Mouse (Mus musculus) neutrophil, adult 5-6 weeks (primary cell): ENCODE data around the gene Itgb6. TPM values are rescaled to one million over a fixed set of nuclear protein-coding genes. Genes with fewer than 3 reads are reported as not detected.

Experiments used
- ATAC-seq: fragments of 151-379, 151-347 bp; 2 replicates; pipeline ENCODE4 v1.8.0; 2017; ENCODE audit warnings: mild to moderate bottlenecking, moderate TSS enrichment; ENCODE audit not compliant: insufficient number of reproducible peaks, poor library complexity, low FRiP score, severe bottlenecking; ENCODE audit errors: extremely low read depth
- total RNA-seq: library from RNA; stranded (forward); fragments of 200-1000 nt; gene quantifications from 2 replicates; pipeline ENCODE4 v1.2.3, GENCODE M21; 2017

The Itgb6 gene
- total RNA-seq, 1 experiment from 2014 or later: not detected

GRCm38 (mm10) chr2:60636910-60637761 is 85.3 kb downstream of the Itgb6 start:
- no peak for ATAC-seq

- no peak for ATAC-seq
Observed at GRCm38 (mm10) chr2:60636481-60636880, 86.0 kb downstream of the Itgb6 start.

DNA sequence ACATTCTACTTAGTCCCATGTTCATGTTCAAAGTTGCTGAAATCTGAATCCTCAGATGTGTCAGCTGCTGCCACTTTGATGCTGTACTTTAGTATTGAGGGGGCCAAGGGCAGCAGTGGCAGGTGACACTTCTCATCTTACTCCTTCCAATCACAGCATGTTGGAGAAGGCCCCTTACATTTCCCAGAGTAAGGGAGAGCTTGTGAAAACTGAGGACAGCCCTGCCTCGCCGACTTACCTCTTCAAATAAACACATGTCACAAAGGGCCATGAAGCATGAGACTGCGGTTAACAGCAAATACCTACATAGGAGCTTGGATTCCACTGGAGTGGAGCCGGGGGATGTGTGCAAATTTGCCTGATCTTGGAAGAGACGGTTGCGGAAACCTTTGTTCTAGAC is 86.4 kb downstream of the Itgb6 start:
- ATAC-seq: no peak

DNA sequence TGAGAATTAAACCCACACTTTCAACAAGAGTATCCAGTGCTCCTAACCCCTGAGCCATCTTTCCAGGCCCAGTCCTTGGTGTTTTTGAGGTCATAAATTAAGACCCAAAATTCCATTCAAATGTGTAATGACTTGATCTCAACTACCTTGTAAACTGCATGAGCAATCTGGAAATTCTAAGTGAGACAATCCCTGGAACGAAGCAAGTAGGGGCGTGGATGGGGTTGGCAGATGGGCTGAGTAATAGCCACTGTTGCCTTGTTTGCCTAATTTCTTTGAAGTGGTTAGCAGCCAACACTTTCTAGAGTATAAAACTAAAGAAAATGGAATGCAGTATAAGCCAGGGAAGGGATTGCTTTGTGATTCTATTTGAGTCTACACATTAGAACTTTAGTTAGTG is 89.7 kb downstream of the Itgb6 start:
- ATAC-seq: no peak

- ATAC-seq: no peak
Observed at GRCm38 (mm10) chr2:60630304-60630703, 92.1 kb downstream of the Itgb6 start.

DNA sequence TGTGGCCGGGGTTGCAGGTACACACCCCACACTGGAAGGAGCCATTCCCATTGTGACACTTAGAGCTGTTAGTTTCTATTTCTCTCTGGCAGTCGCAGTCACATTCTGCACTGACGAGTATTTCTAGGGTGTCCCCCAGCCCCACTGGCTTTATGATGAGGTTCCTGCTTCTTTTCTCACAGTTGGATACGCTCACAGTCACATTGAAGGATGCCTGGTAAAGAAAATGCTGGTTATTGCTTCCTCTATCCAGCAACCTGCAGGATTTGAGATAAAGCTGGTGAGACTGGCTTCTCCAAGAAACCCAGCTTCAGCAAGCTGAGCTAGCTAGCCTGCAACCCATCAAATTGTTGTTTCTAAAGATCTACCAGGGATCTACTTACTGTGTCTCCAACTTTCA is 94.5 kb downstream of the Itgb6 start:
- ATAC-seq: no peak

GRCm38 (mm10) chr2:60627515-60627914 is 94.9 kb downstream of the Itgb6 start:
- no peak for ATAC-seq

- no peak for ATAC-seq
Observed at GRCm38 (mm10) chr2:60625766-60626165, 96.7 kb downstream of the Itgb6 start.

DNA sequence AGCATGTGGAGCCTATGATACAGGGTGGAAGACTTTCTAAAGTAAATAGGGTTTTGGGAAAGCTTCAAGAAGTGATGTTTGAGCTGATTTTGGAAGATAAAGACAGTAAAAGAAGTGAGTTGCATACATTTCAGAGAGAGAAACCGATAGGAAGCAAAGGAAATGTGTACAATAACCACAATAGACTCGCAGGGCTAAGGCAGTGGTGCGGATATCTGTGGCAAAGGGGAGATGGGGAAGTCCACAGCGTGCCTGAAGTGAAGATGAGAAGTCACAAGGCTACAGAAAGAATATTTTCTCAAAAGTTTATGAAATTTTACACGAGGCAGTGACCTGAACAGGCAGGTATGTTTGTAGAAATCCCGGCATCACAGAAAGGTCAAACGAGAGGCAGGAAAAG is 100.3 kb downstream of the Itgb6 start:
- no peak for ATAC-seq

- no peak for ATAC-seq
Observed at GRCm38 (mm10) chr2:60614758-60615157, 107.7 kb downstream of the Itgb6 start.

DNA sequence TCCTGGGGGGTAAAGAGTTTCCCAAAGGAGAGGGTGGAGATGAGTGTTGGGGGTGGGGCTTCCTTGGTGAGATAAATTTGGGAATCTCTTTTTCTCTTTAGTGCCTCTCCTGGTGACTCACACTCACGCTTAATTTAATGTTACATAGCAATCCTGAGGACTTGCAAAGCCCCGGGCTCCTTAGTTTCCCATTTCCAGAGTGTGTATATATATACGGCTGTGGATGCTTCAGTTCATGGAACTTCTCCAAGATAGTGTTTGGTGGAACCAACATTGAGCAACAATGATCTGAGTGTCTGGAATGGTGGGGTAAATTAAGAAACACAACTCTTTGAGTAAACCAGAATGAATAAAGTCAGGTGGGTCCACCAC is 108.6 kb downstream of the Itgb6 start:
- ATAC-seq: no peak

DNA sequence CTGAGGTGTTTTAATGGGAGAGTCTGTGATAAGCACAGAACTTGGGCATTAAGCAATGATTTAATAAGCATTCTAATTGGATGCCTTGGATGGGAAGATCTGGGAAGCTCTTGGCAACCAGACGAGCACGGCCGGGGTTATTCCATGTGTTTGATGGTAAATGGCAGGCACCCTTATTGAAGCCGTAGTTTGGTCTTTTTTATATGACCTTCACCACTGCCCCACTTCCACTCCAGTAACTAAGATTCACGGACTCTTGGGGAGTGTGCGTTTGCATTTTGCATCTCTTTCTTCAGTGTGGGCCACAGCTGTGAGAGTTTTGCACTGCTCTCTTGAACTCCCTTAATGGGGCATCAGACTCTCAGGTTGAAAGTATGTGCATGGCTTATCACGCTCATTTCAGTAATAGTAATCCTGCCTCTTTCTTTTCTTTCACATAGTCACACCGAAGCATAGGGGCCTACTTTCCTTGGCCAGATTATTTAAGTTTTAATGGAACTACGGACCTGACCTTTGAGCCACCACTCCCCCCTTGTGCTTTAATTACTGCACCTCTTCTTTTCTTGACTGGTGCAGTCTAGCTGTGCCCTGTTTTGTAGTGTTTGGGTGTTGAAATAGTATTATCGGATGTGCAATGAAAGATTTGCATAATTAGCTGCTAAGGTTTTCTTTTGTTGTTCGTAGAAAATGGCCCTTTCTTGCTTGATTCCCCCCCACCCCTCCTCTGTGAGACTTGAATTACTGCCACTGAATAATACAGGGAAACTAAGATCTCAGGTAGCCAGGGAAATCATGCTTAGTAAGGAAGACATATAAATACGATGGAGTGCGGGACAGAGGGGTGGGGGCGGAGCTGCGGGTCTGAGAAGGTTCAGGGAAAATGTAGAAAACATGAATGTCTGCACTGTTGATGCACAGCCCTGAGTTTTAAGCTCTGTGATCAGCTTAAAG is 109.3 kb downstream of the Itgb6 start:
- no peak for ATAC-seq

GRCm38 (mm10) chr2:60611622-60612021 is 110.8 kb downstream of the Itgb6 start:
- ATAC-seq: no peak

DNA sequence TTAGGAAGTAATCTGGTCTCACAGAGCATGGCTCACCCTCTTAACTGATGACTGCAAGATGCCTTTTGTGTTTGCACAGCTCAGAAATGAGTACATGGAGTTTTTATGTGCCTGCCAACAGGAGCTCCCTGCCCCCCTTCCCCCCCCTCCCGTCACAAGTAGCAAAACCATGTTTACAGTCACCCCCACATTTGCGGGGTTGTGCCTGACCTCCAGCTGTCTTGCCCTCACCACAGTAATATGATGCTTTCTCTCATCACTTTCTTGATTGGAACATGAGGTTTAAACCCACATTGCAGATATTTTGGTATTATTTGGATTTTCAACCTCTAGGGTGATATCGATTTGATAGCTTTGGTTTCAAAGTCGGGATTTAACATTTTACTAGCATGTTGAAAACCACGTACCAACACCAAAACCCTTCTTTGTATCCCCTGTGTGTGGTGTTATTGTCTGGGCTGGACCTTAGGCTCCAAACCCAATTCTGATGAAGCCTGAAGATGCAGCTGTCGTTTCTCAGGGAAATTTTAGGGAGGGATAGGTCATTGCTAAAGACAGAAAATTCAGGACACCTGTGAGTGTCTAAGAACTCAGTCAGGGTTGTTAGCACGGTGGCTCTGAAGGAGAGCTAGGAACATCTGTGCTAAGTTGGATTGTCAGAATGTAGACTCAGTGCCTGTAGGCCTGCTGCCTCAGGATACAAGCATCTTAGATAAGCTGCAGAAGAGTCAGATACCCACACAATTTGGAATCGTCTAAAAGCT is 112.8 kb downstream of the Itgb6 start:
- ATAC-seq: no peak

GRCm38 (mm10) chr2:60607980-60608379 is 114.5 kb downstream of the Itgb6 start:
- no peak for ATAC-seq

- ATAC-seq: no peak
Observed at GRCm38 (mm10) chr2:60601326-60601725, 121.1 kb downstream of the Itgb6 start.

- ATAC-seq: no peak
Observed at GRCm38 (mm10) chr2:60600863-60601262, 121.6 kb downstream of the Itgb6 start.

GRCm38 (mm10) chr2:60583416-60583815 is 139.0 kb downstream of the Itgb6 start:
- no peak for ATAC-seq

DNA sequence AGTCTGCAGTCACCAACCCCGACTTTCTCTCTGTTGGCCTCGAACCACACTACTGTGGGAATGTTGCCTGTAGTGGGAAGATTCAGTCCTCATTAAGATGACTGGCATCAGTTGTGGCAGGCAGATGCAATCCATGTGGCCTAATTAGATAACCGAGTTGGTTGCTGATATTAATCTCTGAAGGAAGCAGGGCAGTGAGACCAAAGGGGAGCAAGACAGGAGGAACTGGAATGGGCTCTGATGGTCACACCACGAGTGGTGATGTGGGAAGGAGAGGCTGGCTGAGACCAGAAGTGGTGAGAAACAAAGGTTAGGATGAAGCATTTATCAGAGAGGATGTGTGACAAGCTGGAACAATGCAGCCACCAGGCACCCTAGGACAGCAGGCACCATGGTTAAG is 167.9 kb downstream of the Itgb6 start:
- ATAC-seq: no peak
